Mouse (Mus musculus): Measurements from ENCODE around the gene Sycp1.

- TF ChIP-seq HCFC1 (IDR thresholded peaks at IDR 0.05; ENCODE audit: borderline replicate concordance, insufficient read depth, low read length) (no peak), ZC3H11A (IDR thresholded peaks at IDR 0.05; ENCODE audit: borderline replicate concordance, low read depth, low read length) (no peak), ZNF384 (IDR thresholded peaks at IDR 0.05; ENCODE audit: low read depth, low read length) (no peak), MAFK (IDR thresholded peaks at IDR 0.05; ENCODE audit: insufficient read depth, low read depth, low read length) (no peak), CHD2 (IDR thresholded peaks at IDR 0.05; ENCODE audit: low read depth, low read length) (no peak)
Measured at GRCm38 (mm10) chr3:102842386-102842785, 93.5 kb downstream of the Sycp1 start.

Measured in ES-E14 (cell line).